Mouse (Mus musculus) midbrain, embryonic 16.5 days (tissue): Measurements from ENCODE around the gene Bmpr1a. TPM values are rescaled to one million over a fixed set of nuclear protein-coding genes. Genes with fewer than 3 reads are reported as not detected.

Experiments used
- ATAC-seq: fragments of 200-750 bp; cut with Nextera tagmentation; 2 replicates; pipeline ENCODE4 v1.8.0; 2017; ENCODE audit warnings: moderate TSS enrichment
- H3K27ac ChIP-seq: fragments of 300-500 bp; sonication (generic); 2 replicates; pipeline ENCODE4 v1.5.1; 2014; ENCODE audit warnings: mild to moderate bottlenecking, low read length, mixed read lengths
- H3K27me3 ChIP-seq: fragments of 300-500 bp; sonication (generic); 2 replicates; pipeline ENCODE4 v1.6.1; 2014; ENCODE audit warnings: low read depth, low read length, mixed read lengths; ENCODE audit not compliant: control insufficient read depth, insufficient read depth
- H3K36me3 ChIP-seq: fragments of 300-500 bp; sonication (generic); 2 replicates; pipeline ENCODE4 v1.6.1; 2014; ENCODE audit warnings: mild to moderate bottlenecking, low read length, moderate library complexity, mixed read lengths; ENCODE audit not compliant: control insufficient read depth, insufficient read depth
- H3K4me1 ChIP-seq: fragments of 300-500 bp; sonication (generic); 2 replicates; pipeline ENCODE4 v1.6.1; 2014; ENCODE audit warnings: mild to moderate bottlenecking, low read length, mixed read lengths; ENCODE audit not compliant: control insufficient read depth, insufficient read depth
- H3K4me2 ChIP-seq: fragments of 300-500 bp; sonication (generic); 2 replicates; pipeline ENCODE4 v1.6.1; 2014; ENCODE audit warnings: mild to moderate bottlenecking, low read length, mixed read lengths
- H3K4me3 ChIP-seq: fragments of 300-500 bp; sonication (generic); 2 replicates; pipeline ENCODE4 v1.5.1; 2014; ENCODE audit warnings: low read depth, mild to moderate bottlenecking, low read length, moderate library complexity, mixed read lengths
- H3K9ac ChIP-seq: fragments of 300-500 bp; sonication (generic); 2 replicates; pipeline ENCODE4 v1.6.1; 2014; ENCODE audit warnings: low read depth, low read length, mixed read lengths
- H3K9me3 ChIP-seq: fragments of 300-500 bp; sonication (generic); replicated peaks from 2 replicates; pipeline ENCODE4 v1.6.1; 2014; ENCODE audit warnings: mild to moderate bottlenecking, low read length, mixed read lengths; ENCODE audit not compliant: control insufficient read depth, poor library complexity, severe bottlenecking
- WGBS: fragments of 180-500 bp; shearing (Covaris S2); extraction: QIAGEN DNeasy Blood & Tissue Kit; methylation state at CpG from one replicate; pipeline ENCODE4 v1.1.7; 2014; 5-methylcytosine and 5-hydroxymethylcytosine counted together
- polyA plus RNA-seq: library from polyadenylated mRNA; unstranded; fragments of >200 nt; fragmentation: Nextera tagmentation; extraction: Ambion mirVana; gene quantifications from 2 replicates; pipeline ENCODE4 v1.2.1, GENCODE M21; 2015

Gene Bmpr1a
- polyA plus RNA-seq, 1 experiment from 2014 or later: 15.4 TPM

DNA sequence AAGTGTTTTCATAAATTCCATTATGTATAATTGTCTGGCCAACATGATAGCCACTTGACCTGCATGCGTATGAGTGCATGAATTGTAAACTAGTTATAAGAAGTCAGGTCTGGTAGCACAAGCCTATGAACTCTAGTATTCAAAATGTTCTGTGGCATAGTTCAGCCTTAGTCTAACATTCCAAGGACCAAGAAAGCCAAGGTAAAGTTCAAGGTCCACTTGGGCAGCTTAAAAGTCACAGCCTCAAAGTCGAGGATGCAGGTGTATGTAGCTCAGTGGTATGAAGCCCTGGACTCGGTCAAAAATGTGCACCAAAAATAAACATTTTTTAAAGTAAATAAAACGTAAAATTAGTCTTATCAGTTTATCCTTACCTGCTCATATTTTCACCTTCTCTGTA, 9.5 kb upstream of the Bmpr1a start:
- no peak for ATAC-seq
- Histone ChIP-seq H3K4me3 (no peak overlapping the region), H3K27me3 (no peaks in the 10 kb centered on the region), H3K27ac (no peak overlapping the region; the same call in 1 of the 2 replicates), H3K4me1 (peaks cover 13% of the 10 kb centered on the region), H3K9ac (no peak overlapping the region), H3K36me3 (no peaks in the 10 kb centered on the region), H3K4me2 (no peak overlapping the region), H3K9me3 (no peaks in the 10 kb centered on the region)
- 88% methylated on average over 4 of the region's 4 CpGs for WGBS

GRCm38 (mm10) chr14:34511901-34512300, 8.8 kb upstream of the Bmpr1a start:
- no peaks in the 10 kb centered on the region for H3K27me3 ChIP-seq
- H3K36me3 ChIP-seq: no peaks in the 10 kb centered on the region
- peaks cover 13% of the 10 kb centered on the region for H3K4me1 ChIP-seq
- H3K4me2 ChIP-seq: no peak overlapping the region
- WGBS: 58% methylated on average over 11 of the region's 11 CpGs
- H3K9ac ChIP-seq: no peak overlapping the region
- ATAC-seq: no peak
- H3K27ac ChIP-seq: peak overlapping the region; percentile 23
- no peaks in the 10 kb centered on the region for H3K9me3 ChIP-seq
- H3K4me3 ChIP-seq: no peak overlapping the region

- ATAC-seq: peak; percentile 61; the same call in 1 of the 2 replicates
- Histone ChIP-seq H3K4me2 (no peak overlapping the region; the same call in 1 of the 2 replicates), H3K27me3 (no peaks in the 10 kb centered on the region), H3K36me3 (no peaks in the 10 kb centered on the region), H3K4me1 (peaks cover 13% of the 10 kb centered on the region), H3K27ac (no peak overlapping the region), H3K9me3 (no peaks in the 10 kb centered on the region), H3K9ac (no peak overlapping the region), H3K4me3 (no peak overlapping the region)
- whole genome bisulfite sequencing: 40% methylated on average over 7 of the region's 7 CpGs
Observed at GRCm38 (mm10) chr14:34508842-34509439, 5.8 kb upstream of the Bmpr1a start.

DNA sequence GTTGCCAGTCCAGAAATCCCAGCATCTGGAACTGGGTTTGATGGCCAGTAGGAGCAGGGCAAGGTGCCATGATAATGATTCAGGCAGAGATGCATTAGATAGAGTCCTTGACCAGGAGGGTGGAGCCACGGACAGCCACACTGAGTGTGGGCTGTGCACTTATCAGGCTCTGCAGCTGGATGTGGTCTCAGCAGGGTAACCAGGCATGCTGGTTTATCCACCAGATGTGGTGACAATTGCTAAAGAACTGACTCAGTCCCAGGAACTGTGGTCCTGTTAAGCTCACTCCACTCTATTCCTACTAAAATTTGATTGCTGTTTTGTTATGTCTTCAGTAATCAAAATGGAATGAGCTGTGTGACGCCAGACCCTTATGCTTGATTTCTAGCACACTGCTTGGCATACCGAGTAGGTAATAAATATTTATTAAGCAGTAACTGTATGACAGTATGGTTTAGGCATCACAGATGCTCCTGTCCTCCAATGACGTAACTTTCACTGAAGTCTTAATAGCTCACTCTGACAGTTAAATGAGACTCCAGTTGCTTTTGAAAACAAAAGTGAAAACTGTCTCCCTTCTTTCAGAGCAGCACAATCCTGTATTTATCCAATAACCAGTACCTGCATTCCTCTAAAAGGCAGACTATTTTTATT, 5.2 kb upstream of the Bmpr1a start:
- no peak overlapping the region for H3K4me3 ChIP-seq
- H3K4me2 ChIP-seq: no peak overlapping the region; the same call in 1 of the 2 replicates
- H3K27ac ChIP-seq: no peak overlapping the region
- H3K4me1 ChIP-seq: peaks cover 17% of the 10 kb centered on the region
- H3K36me3 ChIP-seq: no peaks in the 10 kb centered on the region
- no peaks in the 10 kb centered on the region for H3K27me3 ChIP-seq
- ATAC-seq: 0 out of 2 replicates have a peak, but pooled peaks have one; percentile 40
- H3K9ac ChIP-seq: no peak overlapping the region
- H3K9me3 ChIP-seq: no peaks in the 10 kb centered on the region
- 29% methylated on average over 4 of the region's 4 CpGs for WGBS

- peaks cover 23% of the 10 kb centered on the region for H3K4me1 ChIP-seq
- H3K9me3 ChIP-seq: no peaks in the 10 kb centered on the region
- no peaks in the 10 kb centered on the region for H3K36me3 ChIP-seq
- no peaks in the 10 kb centered on the region for H3K27me3 ChIP-seq
- ATAC-seq: no peak
- H3K9ac ChIP-seq: no peak overlapping the region
- WGBS: 50% methylated on average over 7 of the region's 7 CpGs
- no peak overlapping the region for H3K4me3 ChIP-seq
- H3K4me2 ChIP-seq: no peak overlapping the region
- no peak overlapping the region for H3K27ac ChIP-seq
Observed at GRCm38 (mm10) chr14:34505309-34505708, 2.2 kb upstream of the Bmpr1a start.

DNA sequence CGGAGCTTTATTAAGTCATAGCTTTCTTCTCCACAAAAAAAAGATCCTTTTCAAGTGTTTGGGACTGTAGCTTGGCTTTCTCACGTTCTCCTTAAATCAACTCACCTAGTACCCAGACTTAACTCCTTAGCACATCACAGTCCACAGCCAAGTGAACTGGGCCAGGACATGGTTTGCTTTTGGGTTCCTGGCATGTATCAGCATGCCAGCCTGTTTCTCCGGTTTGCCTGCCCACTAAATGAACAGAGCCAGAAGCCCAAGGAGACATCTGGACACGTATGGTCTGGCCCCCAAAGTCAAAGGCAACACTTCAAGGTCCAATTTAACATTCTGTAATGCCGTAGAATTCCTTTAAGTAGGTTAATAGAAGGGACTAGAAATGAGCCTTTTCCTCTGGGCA, 1.2 kb upstream of the Bmpr1a start:
- Histone ChIP-seq H3K9ac (no peak overlapping the region), H3K4me2 (no peak overlapping the region), H3K27me3 (no peaks in the 10 kb centered on the region), H3K36me3 (no peaks in the 10 kb centered on the region), H3K4me3 (no peak overlapping the region), H3K9me3 (no peaks in the 10 kb centered on the region), H3K4me1 (peaks cover 32% of the 10 kb centered on the region), H3K27ac (no peak overlapping the region)
- 86% methylated on average over 5 of the region's 5 CpGs for WGBS
- ATAC-seq: no peak

- Histone ChIP-seq H3K36me3 (no peaks in the 10 kb centered on the region), H3K4me2 (peak overlapping the region; percentile 86), H3K9ac (no peak overlapping the region), H3K4me3 (no peak overlapping the region; the same call in 1 of the 2 replicates), H3K27ac (no peak overlapping the region), H3K27me3 (no peaks in the 10 kb centered on the region), H3K4me1 (peaks cover 32% of the 10 kb centered on the region), H3K9me3 (no peaks in the 10 kb centered on the region)
- ATAC-seq: no peak
- WGBS: 36% methylated on average over 6 of the region's 6 CpGs
Observed at GRCm38 (mm10) chr14:34503759-34504158, 618 bp upstream of the Bmpr1a start.

DNA sequence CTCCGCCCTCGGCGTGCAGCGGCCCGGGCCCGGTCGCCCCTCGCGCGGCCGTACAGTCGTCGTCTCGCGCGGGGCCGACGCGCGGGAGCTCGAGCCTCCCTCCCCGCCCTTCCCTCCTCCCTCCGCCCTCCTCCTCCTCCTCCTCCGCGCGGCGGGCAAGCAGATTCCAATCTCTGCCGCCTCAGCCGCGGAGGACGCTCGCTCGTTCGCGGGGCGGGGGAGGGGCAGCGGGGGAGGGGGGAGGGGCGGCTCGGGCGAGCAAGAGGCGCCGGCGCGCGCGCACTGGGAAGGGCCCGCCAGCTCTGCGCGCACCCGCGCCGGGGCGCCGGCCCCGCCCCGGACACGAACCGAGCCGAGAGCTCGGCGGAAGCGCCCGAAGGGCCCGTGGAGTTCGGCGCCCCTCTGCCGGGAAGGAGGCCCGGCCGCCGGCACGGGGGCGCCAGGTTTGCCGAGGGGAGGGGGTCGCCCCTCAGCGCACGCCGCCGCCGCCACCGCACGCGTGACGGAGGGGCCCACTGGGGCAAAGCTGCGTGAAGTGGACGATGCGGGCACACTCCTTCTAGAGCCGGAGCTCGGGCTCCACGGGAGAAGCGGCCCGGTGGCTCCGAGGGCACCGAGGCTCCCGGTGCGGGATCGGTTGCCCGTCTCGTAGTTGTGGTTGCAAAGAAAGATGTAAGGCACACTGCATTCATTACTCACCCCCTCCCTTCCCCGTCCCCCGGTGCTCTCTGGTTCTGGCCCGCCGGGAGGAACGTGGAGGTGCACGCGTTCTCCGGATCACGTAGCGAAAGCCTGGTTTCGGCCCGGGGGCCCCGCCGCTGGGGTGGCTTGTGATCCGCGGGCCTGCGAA, 441 bp downstream of the Bmpr1a start:
- peak; percentile 91 for ATAC-seq
- Histone ChIP-seq H3K4me2 (peak overlapping the region; percentile 86), H3K9ac (peak overlapping the region; percentile 91), H3K4me1 (peaks cover 25% of the 10 kb centered on the region), H3K9me3 (no peaks in the 10 kb centered on the region), H3K27ac (peak overlapping the region; percentile 93), H3K36me3 (no peaks in the 10 kb centered on the region), H3K4me3 (peak overlapping the region; percentile 96), H3K27me3 (no peaks in the 10 kb centered on the region)
- under 1% methylated on average over 51 of the region's 115 CpGs for WGBS
